Mouse (Mus musculus): ENCODE results near the gene Olfr1211.

Olfr1211 gene

DNA sequence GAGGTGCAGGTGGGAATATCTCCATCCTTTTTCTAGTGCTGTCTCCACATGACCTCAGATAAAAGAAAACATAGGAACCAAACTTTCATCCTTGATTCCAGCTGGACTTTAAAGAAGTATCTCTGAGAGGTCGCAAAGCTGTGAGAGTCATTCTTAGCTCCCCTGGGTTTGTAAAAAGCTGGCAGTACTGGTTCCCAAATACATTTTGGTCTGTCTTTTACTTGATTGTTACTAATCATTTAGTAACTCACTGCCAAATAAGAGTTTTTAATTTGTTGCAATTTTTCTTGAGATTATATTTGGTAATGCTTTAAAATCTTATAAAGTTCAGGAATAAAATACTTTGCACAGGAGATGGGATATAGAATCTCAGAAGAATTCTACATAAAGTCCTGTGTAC is at the start of gene Olfr1211:
Gene Olfr1211, minus strand, starts transcription at position 101 of the 400 bp plus-strand sequence.
- no peak for DNase-seq (ENCODE audit: low read depth, low spot score)

DNA sequence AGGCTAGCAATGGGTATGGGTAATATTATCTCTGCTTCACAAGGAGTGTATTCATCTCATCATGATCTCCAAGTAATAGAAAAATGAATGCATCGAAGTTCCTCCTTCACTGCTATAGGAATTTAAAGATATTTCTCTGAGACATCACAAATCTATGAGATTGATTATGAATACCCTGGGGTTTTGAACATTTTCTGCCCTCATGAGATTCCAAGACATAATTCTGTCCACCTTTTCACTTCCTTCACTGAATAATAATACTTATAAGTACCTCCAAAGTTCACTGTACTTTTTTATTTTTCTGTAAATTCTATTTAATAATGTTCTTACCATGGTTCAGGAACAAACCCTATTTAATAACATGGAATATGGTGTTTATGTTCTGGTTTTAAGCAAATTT is 42.3 kb upstream of the Olfr1211 start, which contains the start of gene Gm13762:
Gene Gm13762, minus strand, starts transcription at position 101 of the 400 bp plus-strand sequence.
- DNase-seq (ENCODE audit: low read depth, low spot score): no peak

DNA sequence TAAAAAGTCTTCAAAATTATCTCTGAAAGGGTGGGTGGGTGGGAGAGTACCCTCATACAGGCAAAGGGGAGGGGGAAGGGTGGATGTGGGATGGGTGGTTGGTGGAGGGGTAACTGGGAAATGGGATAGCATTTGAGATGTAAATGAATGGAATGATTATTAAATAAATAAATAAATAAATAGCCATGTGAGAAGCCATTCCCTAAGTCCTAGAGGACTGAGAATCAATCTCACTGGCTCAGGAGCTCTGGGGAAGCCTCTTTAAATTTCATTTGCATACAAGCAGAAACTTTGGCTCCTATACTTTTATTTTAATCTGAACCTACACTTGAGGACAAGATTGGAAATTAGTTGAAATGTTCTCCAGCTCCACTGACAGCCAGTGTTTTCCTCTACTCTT is 15.8 kb upstream of the Olfr1211 start, which contains the start of gene Olfr1212:
Gene Olfr1212, plus strand, starts transcription at position 301 of the 400 bp plus-strand sequence.
- no peak for DNase-seq (ENCODE audit: low read depth, low spot score)

DNA sequence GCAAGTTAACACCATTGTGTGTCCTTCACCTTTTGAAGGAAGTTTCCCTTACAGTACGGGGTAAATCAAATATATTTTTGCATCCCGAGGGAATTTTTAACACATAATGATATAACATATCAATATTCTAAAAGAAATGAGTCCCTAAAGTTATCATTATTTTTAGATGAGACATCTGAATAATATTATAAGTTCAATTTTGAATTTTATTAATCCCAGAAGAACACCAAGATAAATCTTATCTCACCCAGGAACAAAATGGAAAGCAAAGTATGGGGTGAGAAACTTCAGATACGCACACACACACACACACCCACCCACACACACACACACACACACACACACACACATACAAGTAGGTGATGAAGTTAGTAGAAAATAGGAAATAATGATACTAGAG is 22.9 kb downstream of the Olfr1211 start, which contains the start of gene Olfr1209:
Gene Olfr1209, minus strand, starts transcription at position 101 of the 400 bp plus-strand sequence.
- DNase-seq (ENCODE audit: low read depth, low spot score): no peak

DNA sequence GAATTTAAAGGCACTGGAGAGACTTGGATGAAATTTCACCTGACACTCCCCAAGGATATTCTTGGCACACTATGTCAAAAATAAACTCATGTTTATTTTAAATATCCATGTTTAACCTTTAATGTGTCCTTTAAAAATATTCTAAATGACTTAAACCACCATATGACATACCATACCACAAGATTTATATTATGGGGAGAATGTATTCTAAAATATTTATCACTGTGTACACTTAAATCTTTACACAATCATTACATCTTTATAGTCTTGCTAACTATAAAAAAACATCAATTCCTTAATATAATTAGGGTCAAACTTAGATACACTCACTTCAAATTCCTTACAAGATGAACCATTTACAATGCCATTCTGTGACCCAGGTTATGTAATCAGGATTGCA is 35.7 kb downstream of the Olfr1211 start, which contains the start of gene Olfr1208:
Gene Olfr1208, minus strand, starts transcription at position 101 of the 400 bp plus-strand sequence.
- DNase-seq (ENCODE audit: low read depth, low spot score): no peak
